Mouse (Mus musculus) mouse trophoblast stem cell (cell line): ENCODE measurements around the gene Sfxn3.

Experiments used
- in situ Hi-C, 2 experiments: fragments of 300-500 bp; cut with MseI, MboI; formaldehyde crosslinking; loops; 2 replicates in 1 of 2; 3 replicates in 1 of 2; pipeline ENCODE4 v1.15.1; 2025

Gene Sfxn3

GRCm38 (mm10) chr19:45047417-45047934, at the start of gene Sfxn3:
TSS of gene Sfxn3 (plus strand) at chr19:45047503.
- in situ Hi-C loops: no loop called here

- in situ Hi-C loops: no loop called here
Measured at GRCm38 (mm10) chr19:44997786-44998185, 49.5 kb upstream of the Sfxn3 start.

DNA sequence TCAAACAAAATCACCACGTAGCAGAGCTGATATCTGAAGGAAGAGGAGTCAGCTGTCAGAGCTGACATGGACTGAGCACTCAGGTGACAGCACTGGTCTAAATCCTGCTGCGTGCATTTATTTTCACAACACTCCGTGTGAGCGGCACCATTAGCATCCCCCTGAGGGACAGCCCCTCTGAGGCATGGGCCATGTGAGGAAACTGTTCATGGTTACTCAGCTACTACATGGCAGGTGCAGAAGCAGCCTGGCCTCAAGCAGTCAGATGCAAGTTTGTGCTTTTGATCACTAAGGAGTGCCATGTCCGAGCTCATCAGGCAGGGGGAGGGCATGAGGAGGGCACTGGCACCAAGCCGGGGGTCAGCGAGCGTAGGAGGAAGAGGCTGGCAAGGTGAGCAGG, 47.7 kb upstream of the Sfxn3 start:
- in situ Hi-C loops: no loop called here

- in situ Hi-C loops: no loop called here
Measured at GRCm38 (mm10) chr19:45002301-45002700, 45.0 kb upstream of the Sfxn3 start.

- in situ Hi-C loops: no loop called here
Measured at GRCm38 (mm10) chr19:45003740-45004516, 43.4 kb upstream of the Sfxn3 start.

DNA sequence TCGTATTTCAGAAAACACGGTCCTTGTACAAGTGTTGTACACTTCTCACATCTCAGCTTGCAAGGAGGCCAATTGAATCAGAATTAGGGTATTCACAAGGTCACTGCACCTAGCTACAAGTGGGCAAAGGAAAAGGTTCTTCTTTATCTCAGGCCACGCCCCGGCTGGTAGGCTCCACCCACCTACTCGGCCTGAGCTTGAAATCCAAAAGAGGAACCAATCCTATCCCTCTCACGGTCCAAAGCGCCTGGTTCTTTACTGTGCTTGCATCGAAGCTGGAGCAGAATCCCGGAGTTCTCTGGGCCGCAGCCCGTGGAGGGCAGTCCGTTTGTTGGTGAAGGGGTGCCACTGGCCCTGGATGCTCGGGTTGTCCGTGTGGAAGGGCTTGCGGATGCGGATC, 41.9 kb upstream of the Sfxn3 start, which contains the start of gene Twnk:
Twnk (plus strand) TSS at position 220 of the 400 bp plus-strand sequence.
- in situ Hi-C loops: no loop called here

DNA sequence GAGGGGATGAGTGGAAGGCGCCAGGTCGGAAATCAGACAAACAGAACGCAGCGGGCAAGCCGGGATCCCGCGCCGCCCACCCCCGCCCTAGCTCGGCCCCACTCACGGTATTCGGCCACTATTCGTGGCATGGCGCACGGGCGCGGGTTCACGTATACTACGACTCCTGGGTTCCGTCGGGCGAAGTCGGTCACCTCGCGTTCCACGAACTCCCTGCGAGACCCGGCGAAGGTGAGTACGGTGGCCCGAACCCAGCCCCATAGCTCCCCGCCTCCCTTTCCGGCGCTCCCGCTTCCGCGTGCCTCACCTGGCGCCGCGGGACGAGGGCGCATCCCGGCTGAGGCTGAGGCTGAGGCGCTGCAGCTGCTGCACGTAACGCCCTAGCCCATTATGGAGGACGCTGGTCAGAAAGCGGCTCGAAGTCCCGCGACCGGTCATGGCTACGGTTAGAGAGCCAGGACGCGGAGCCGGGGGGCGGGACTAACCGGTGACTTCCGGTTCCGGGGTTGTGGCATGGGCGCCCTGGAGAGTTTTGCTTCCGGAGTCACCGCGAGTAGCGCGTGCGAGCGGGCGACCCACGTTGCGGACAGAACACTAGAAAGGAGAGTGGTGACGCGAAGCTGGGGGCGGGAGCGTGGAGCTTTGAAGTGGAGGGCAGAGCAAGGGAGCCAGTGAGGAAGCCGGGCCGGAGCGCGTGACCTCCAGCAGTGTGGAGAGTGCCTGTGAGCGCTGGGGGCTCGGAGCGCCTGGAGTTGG, 41.2 kb upstream of the Sfxn3 start, which contains the start of gene Mrpl43:
Mrpl43 (minus strand) TSS at position 486 of the 756 bp plus-strand sequence.
- in situ Hi-C loops: no loop called here

DNA sequence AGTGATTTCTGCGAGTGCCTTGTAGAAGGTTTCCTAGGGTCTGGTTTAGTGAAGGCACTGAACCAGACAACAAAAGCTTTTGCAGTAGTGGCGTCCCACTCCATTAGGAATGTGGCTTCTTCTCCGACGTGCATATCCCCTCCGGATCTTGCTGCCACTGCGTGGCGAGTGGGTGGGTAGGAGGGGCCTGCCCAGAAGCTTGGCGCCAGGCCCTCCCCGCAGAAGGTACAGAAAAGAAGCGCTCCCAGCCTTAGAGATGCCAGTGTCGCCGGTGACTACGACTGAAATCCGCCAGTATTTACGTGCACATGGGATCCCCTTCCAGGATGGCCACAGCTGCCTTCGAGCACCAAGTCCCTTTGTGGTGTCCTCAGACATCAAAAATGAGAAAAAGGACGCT, 40.3 kb upstream of the Sfxn3 start:
- in situ Hi-C loops: no loop called here

- in situ Hi-C loops: no loop called here
Measured at GRCm38 (mm10) chr19:45007425-45008191, 39.7 kb upstream of the Sfxn3 start.

GRCm38 (mm10) chr19:45010646-45011045, 36.7 kb upstream of the Sfxn3 start:
- in situ Hi-C loops: no loop called here

GRCm38 (mm10) chr19:45012219-45012618, 35.1 kb upstream of the Sfxn3 start:
- in situ Hi-C loops: no loop called here

DNA sequence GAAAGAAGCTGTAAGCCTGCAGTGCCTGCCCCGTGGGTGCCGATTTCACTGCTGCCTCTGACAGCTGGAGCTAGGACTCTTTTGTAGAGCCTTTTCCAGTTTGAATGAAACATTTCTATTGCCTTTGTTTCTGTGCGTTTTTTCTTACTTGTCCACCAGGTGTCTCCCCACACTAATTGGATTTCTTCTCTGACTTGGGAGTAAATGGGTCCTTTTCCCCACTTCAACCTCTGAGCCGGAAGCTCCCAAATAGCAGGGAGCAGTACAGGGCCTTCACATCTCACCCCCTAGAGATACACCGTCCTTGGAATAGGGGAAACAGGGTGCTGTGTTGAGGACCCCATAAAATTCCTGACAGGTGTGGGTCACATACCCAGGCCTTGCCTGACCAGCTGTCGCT, 34.7 kb upstream of the Sfxn3 start:
- in situ Hi-C loops: no loop called here

DNA sequence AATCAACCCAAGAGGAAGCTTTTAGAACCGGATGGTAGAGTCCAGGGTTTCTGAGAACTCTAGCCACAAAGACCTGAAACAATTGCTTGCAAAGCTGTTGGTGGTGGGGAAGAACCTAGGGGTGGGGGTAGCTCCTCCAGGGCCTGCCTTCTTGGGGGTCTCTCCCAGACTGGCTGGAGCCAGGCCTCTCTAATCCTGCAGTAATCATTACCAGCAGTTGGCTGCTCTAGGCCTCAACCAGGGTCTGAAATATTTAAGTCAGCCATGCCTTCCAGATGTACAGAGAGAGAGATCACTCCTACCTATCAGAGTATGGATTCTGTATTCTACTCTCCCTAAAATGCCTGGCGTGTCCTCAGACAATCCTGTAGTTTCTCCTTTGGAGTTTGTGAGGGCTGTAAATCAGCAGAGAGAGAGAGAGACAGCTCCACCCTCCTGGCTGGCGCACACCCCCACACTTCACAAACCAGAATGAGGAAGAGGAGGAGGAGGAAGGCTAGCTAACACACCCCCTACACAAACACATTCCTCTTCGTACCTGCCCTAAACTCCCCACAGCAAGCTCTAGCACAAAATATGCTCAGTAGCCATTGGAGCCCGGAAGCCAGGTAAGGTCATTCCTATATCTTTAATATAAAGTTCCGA, 33.6 kb upstream of the Sfxn3 start:
- in situ Hi-C loops: no loop called here

DNA sequence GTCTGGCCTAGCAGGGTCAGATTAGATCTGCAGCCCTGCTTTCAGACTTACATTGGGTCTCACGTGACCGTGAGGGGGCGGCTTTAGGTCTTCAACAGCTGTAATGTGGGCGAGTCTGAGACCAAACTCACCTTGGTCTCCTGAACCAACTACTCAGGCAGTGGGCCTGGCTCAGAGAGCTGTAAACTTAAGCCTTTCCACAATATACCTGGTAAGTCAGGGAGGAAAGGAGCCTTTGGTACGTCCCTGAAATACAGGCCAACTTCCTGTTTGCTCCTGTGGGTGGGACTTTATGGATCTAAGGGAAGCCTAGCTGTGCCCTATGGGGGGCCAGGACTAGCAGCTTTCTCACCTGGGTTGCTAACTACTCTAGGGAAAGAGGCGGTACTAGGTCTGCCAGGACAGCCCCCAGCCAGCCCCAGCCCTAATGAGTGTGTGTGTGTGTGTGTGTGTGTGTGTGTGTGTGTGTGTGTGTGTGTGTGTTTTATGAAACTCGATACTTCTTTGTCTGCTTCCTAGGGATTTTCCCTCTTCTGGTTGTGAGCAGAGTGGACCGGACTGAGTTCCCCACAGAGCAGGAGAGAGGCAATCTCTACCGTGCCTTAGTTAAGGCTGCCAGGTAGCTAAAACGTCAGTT, 32.9 kb upstream of the Sfxn3 start, which contains the start of gene Lzts2:
Lzts2 (plus strand) TSS at position 80 of the 637 bp plus-strand sequence.
- in situ Hi-C loops: no loop called here

GRCm38 (mm10) chr19:45014981-45015402, 32.3 kb upstream of the Sfxn3 start:
- in situ Hi-C loops: no loop called here

GRCm38 (mm10) chr19:45015518-45016281, 31.6 kb upstream of the Sfxn3 start:
- in situ Hi-C loops: no loop called here

GRCm38 (mm10) chr19:45016341-45017215, 30.7 kb upstream of the Sfxn3 start:
- in situ Hi-C loops: no loop called here

- in situ Hi-C loops: no loop called here
Measured at GRCm38 (mm10) chr19:45017216-45017771, 30.0 kb upstream of the Sfxn3 start.

GRCm38 (mm10) chr19:45017909-45018308, 29.4 kb upstream of the Sfxn3 start:
- in situ Hi-C loops: no loop called here
